Mouse (Mus musculus) heart, embryonic 11.5 days (tissue): Measurements from ENCODE around the gene Tnn. TPM values are rescaled to one million over a fixed set of nuclear protein-coding genes. Genes with fewer than 3 reads are reported as not detected.

ENCODE experiments used
- ATAC-seq: fragments of 200-750 bp; cut with Nextera tagmentation; replicated peaks from 2 replicates; pipeline ENCODE4 v1.8.0; 2017; ENCODE audit warnings: moderate library complexity; ENCODE audit not compliant: insufficient number of reproducible peaks, low FRiP score, low TSS enrichment
- H3K27ac ChIP-seq: fragments of 300-500 bp; sonication (generic); 2 replicates; pipeline ENCODE4 v1.5.1; 2014; ENCODE audit warnings: mild to moderate bottlenecking, low read depth, low read length
- H3K27me3 ChIP-seq: fragments of 300-500 bp; sonication (generic); 2 replicates; pipeline ENCODE4 v1.6.1; 2014; ENCODE audit warnings: mild to moderate bottlenecking, low read length, mixed read lengths; ENCODE audit not compliant: control insufficient read depth, insufficient read depth
- H3K36me3 ChIP-seq: fragments of 300-500 bp; sonication (generic); 2 replicates; pipeline ENCODE4 v1.6.1; 2014; ENCODE audit warnings: mild to moderate bottlenecking, low read length, moderate library complexity, mixed read lengths; ENCODE audit not compliant: control insufficient read depth, insufficient read depth
- H3K4me1 ChIP-seq: fragments of 300-500 bp; sonication (generic); 2 replicates; pipeline ENCODE4 v1.6.1; 2014; ENCODE audit warnings: low read length; ENCODE audit not compliant: control insufficient read depth, insufficient read depth
- H3K4me2 ChIP-seq: fragments of 300-500 bp; sonication (generic); 2 replicates; pipeline ENCODE4 v1.6.1; 2014; ENCODE audit warnings: mild to moderate bottlenecking, moderate library complexity
- H3K4me3 ChIP-seq: fragments of 300-500 bp; sonication (generic); 2 replicates; pipeline ENCODE4 v1.5.1; 2014; ENCODE audit warnings: low read depth, low read length
- H3K9ac ChIP-seq: fragments of 300-500 bp; sonication (generic); 2 replicates; pipeline ENCODE4 v1.6.1; 2014; ENCODE audit warnings: mild to moderate bottlenecking, low read depth, low read length, moderate library complexity
- H3K9me3 ChIP-seq: fragments of 300-500 bp; sonication (generic); replicated peaks from 2 replicates; pipeline ENCODE4 v1.6.1; 2016; ENCODE audit warnings: low read length; ENCODE audit not compliant: control insufficient read depth
- whole genome bisulfite sequencing: fragments of 180-500 bp; shearing (Covaris S2); extraction: QIAGEN DNeasy Blood & Tissue Kit; methylation state at CpG from one replicate; pipeline ENCODE4 v1.1.7; 2014; ENCODE audit not compliant: insufficient replicate concordance; 5-methylcytosine and 5-hydroxymethylcytosine counted together
- polyA plus RNA-seq: library from polyadenylated mRNA; unstranded; fragments of >200 nt; fragmentation: Nextera tagmentation; extraction: Ambion mirVana; gene quantifications from 2 replicates; pipeline ENCODE4 v1.2.1, GENCODE M21; 2014

Tnn gene
- polyA plus RNA-seq, 1 experiment from 2014 or later = not detected

- Histone ChIP-seq H3K9me3 (no peaks in the 10 kb centered on the region), H3K4me1 (peaks cover 8% of the 10 kb centered on the region; the same call in 1 of the 2 replicates), H3K9ac (no peak overlapping the region), H3K4me3 (no peak overlapping the region), H3K27ac (peak overlapping the region; percentile 13; the same call in 1 of the 2 replicates), H3K27me3 (no peaks in the 10 kb centered on the region), H3K36me3 (no peaks in the 10 kb centered on the region), H3K4me2 (no peak overlapping the region)
- ATAC-seq = no peak
- WGBS = 58% methylated on average over 3 of the region's 3 CpGs
Measured at GRCm38 (mm10) chr1:160061725-160062366, 91.5 kb downstream of the Tnn start.

GRCm38 (mm10) chr1:160061321-160061720 lies 92.1 kb downstream of the Tnn start:
- H3K27me3 ChIP-seq = no peaks in the 10 kb centered on the region
- H3K9ac ChIP-seq = no peak overlapping the region
- H3K4me1 ChIP-seq = peaks cover 8% of the 10 kb centered on the region; the same call in 1 of the 2 replicates
- 68% methylated on average over 5 of the region's 5 CpGs for WGBS
- H3K27ac ChIP-seq = peak overlapping the region; percentile 50; the same call in 1 of the 2 replicates
- no peaks in the 10 kb centered on the region for H3K9me3 ChIP-seq
- H3K4me3 ChIP-seq = no peak overlapping the region
- ATAC-seq = peak; percentile 79
- H3K36me3 ChIP-seq = no peaks in the 10 kb centered on the region
- no peak overlapping the region for H3K4me2 ChIP-seq

- peaks cover 8% of the 10 kb centered on the region; the same call in 1 of the 2 replicates for H3K4me1 ChIP-seq
- H3K9ac ChIP-seq = no peak overlapping the region
- no peaks in the 10 kb centered on the region for H3K36me3 ChIP-seq
- ATAC-seq = no peak
- H3K4me2 ChIP-seq = peak overlapping the region; percentile 2; the same call in 1 of the 2 replicates
- 50% methylated on average over 6 of the region's 6 CpGs for WGBS
- peak overlapping the region; percentile 50; the same call in 1 of the 2 replicates for H3K27ac ChIP-seq
- no peak overlapping the region for H3K4me3 ChIP-seq
- H3K27me3 ChIP-seq = no peaks in the 10 kb centered on the region
- H3K9me3 ChIP-seq = no peaks in the 10 kb centered on the region
Measured at GRCm38 (mm10) chr1:160060542-160060941, 92.8 kb downstream of the Tnn start.

GRCm38 (mm10) chr1:160059908-160060307 lies 93.5 kb downstream of the Tnn start:
- H3K4me2 ChIP-seq = peak overlapping the region; percentile 2; the same call in 1 of the 2 replicates
- ATAC-seq = no peak
- no peaks in the 10 kb centered on the region for H3K9me3 ChIP-seq
- H3K9ac ChIP-seq = no peak overlapping the region
- no peaks in the 10 kb centered on the region for H3K27me3 ChIP-seq
- H3K27ac ChIP-seq = no peak overlapping the region
- H3K4me3 ChIP-seq = no peak overlapping the region
- 76% methylated on average over 1 of the region's 1 CpGs for WGBS
- peaks cover 8% of the 10 kb centered on the region; the same call in 1 of the 2 replicates for H3K4me1 ChIP-seq
- H3K36me3 ChIP-seq = no peaks in the 10 kb centered on the region

- no peaks in the 10 kb centered on the region for H3K27me3 ChIP-seq
- H3K27ac ChIP-seq = no peak overlapping the region
- H3K4me1 ChIP-seq = peaks cover 14% of the 10 kb centered on the region
- H3K36me3 ChIP-seq = no peaks in the 10 kb centered on the region
- H3K9me3 ChIP-seq = no peaks in the 10 kb centered on the region
- WGBS = 54% methylated on average over 3 of the region's 3 CpGs
- no peak overlapping the region for H3K4me2 ChIP-seq
- ATAC-seq = no peak
- no peak overlapping the region for H3K9ac ChIP-seq
- H3K4me3 ChIP-seq = no peak overlapping the region
Measured at GRCm38 (mm10) chr1:160057657-160058056, 95.7 kb downstream of the Tnn start.

- WGBS = 55% methylated on average over 5 of the region's 5 CpGs
- H3K4me2 ChIP-seq = no peak overlapping the region
- H3K9me3 ChIP-seq = no peaks in the 10 kb centered on the region
- H3K9ac ChIP-seq = no peak overlapping the region
- no peaks in the 10 kb centered on the region for H3K36me3 ChIP-seq
- no peak for ATAC-seq
- peaks cover 12% of the 10 kb centered on the region for H3K4me1 ChIP-seq
- no peak overlapping the region for H3K4me3 ChIP-seq
- no peaks in the 10 kb centered on the region for H3K27me3 ChIP-seq
- no peak overlapping the region for H3K27ac ChIP-seq
Measured at GRCm38 (mm10) chr1:160054366-160055078, 98.9 kb downstream of the Tnn start.

- Histone ChIP-seq H3K4me2 (no peak overlapping the region), H3K27ac (no peak overlapping the region), H3K4me1 (peaks cover 18% of the 10 kb centered on the region), H3K9me3 (no peaks in the 10 kb centered on the region), H3K9ac (no peak overlapping the region), H3K4me3 (no peak overlapping the region), H3K36me3 (no peaks in the 10 kb centered on the region), H3K27me3 (no peaks in the 10 kb centered on the region)
- 74% methylated on average over 5 of the region's 5 CpGs for WGBS
- peak; percentile 33; the same call in 1 of the 2 replicates for ATAC-seq
Measured at GRCm38 (mm10) chr1:160053510-160054305, 99.7 kb downstream of the Tnn start.

GRCm38 (mm10) chr1:160052556-160053315 lies 100.6 kb downstream of the Tnn start:
- Histone ChIP-seq H3K4me2 (no peak overlapping the region), H3K4me3 (no peak overlapping the region), H3K36me3 (no peaks in the 10 kb centered on the region), H3K27me3 (no peaks in the 10 kb centered on the region), H3K9ac (no peak overlapping the region), H3K27ac (no peak overlapping the region), H3K9me3 (no peaks in the 10 kb centered on the region), H3K4me1 (peaks cover 21% of the 10 kb centered on the region)
- ATAC-seq = no peak
- 73% methylated on average over 2 of the region's 2 CpGs for WGBS
